Mouse (Mus musculus): ENCODE measurements around the gene Usp12. TPM values are rescaled to one million over a fixed set of nuclear protein-coding genes. Genes with fewer than 3 reads are reported as not detected.

The Usp12 gene
- 13.0 and 14.8 TPM in 2 replicates for polyA plus RNA-seq (2015; fragmentation: Nextera tagmentation; extraction: Ambion mirVana)

DNA sequence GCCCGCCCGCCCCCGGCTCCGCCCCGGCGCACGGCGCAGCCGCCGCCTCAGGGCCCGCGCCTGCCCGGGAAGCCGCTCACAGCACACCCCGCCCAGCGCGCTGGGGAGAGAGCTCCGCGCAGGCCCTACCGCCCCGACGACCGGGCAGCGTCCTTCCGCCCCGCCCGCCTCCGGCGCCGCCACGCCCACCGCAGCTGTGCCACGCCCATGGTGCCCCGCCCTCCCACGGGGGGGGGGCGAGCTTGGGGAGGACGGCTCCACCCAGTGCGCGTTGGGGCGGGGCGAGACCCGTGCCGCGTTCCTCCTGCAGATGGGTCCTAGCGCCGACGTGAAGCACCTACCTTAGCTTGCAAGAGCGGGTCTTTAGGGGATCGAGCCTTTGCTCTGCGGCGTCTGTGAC is at the start of gene Usp12:
Gene Usp12 (minus strand): TSS at position 154 of the 400 bp plus-strand sequence.
- Histone ChIP-seq H3K4me2 (ENCODE audit: low read length) (peak within 1 kb of the TSS; percentile 81), H3K9me3 (ENCODE audit: control insufficient read depth, low read length) (no peaks in the 10 kb centered on the region), H3K36me3 (ENCODE audit: control insufficient read depth, insufficient read depth, low read length) (no peaks in the 10 kb centered on the region), H3K9ac (ENCODE audit: low read depth, low read length) (peak within 1 kb of the TSS; percentile 98), H3K4me3 (ENCODE audit: low read length) (peak within 1 kb of the TSS; percentile 99), H3K27ac (ENCODE audit: low read depth, low read length) (peak within 1 kb of the TSS; percentile 88), H3K4me1 (ENCODE audit: control insufficient read depth, insufficient read depth, low read depth, low read length) (peaks cover 28% of the 10 kb centered on the region), H3K27me3 (replicated peaks; ENCODE audit: control insufficient read depth, insufficient read depth, low read length) (no peaks in the 10 kb centered on the region)
- peak; percentile 97 for ATAC-seq
- 0% methylated on average over 34 of the region's 51 CpGs for WGBS

DNA sequence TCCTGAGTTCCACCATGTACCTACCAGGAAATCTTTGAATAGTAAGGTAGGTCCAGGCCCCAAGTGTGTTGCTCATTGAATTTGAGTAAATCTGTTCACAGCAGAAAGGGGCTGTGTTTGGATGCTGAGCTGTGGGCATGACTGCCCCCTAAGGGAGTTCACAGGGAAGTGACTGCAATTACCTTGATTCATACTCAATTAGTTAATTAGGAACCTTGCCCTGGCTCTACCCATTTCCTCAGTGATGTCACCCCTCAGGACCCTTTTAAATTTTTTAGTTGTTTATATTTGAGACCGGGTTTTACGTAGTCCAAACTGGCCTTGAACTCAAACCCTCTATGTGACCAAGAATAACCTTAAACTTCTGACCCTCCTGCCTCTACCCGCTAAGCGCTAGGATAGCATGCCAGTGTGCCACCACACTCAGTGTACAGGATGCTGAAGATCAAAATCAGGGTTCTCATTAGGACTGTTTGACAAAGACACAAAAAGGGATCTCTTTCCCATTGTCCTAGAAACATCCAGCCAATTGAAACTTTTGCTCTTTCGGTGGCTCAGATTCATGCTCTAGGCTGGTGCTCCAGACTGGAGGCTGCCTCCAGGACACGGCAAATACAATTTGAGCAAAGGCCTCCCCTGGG is 49.6 kb upstream of the Usp12 start:
- Histone ChIP-seq H3K27me3 (replicated peaks; ENCODE audit: control insufficient read depth, insufficient read depth, low read length) (no peaks in the 10 kb centered on the region), H3K4me3 (ENCODE audit: low read length) (peak overlapping the region; percentile 76), H3K36me3 (ENCODE audit: control insufficient read depth, insufficient read depth, low read length) (no peaks in the 10 kb centered on the region), H3K9ac (ENCODE audit: low read depth, low read length) (peak overlapping the region; percentile 78), H3K9me3 (ENCODE audit: control insufficient read depth, low read length) (no peaks in the 10 kb centered on the region), H3K27ac (ENCODE audit: low read depth, low read length) (no peak overlapping the region), H3K4me1 (ENCODE audit: control insufficient read depth, insufficient read depth, low read depth, low read length) (peaks cover 8% of the 10 kb centered on the region), H3K4me2 (ENCODE audit: low read length) (peak overlapping the region; percentile 99)
- ATAC-seq: peak; percentile 59
- 11% methylated on average over 6 of the region's 6 CpGs for WGBS

DNA sequence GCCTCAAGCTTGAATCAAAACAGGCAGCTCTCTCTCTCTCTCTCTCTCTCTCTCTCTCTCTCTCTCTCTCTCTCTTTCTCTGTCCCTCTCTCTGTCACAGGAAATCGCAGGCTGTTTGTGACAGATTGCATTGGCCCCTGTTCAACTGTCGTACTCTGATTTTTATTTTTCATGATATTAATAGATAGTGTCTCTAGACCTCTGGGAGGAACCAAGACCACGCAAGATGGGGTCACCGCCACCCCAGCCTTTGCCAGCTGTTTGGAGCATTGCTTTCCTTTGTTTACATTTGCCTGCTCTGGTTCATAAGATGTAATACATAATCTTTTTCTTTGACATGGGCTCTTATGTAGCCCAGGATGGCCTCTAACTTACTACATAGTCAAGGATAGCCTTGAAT is 47.2 kb upstream of the Usp12 start:
- H3K4me2 ChIP-seq (ENCODE audit: low read length): no peak overlapping the region
- H3K9me3 ChIP-seq (ENCODE audit: control insufficient read depth, low read length): no peaks in the 10 kb centered on the region
- no peaks in the 10 kb centered on the region for H3K27me3 ChIP-seq (replicated peaks; ENCODE audit: control insufficient read depth, insufficient read depth, low read length)
- H3K9ac ChIP-seq (ENCODE audit: low read depth, low read length): no peak overlapping the region
- no peak overlapping the region for H3K27ac ChIP-seq (ENCODE audit: low read depth, low read length)
- H3K4me1 ChIP-seq (ENCODE audit: control insufficient read depth, insufficient read depth, low read depth, low read length): peaks cover 8% of the 10 kb centered on the region
- no peak for ATAC-seq
- H3K4me3 ChIP-seq (ENCODE audit: low read length): no peak overlapping the region
- WGBS: 92% methylated on average over 4 of the region's 4 CpGs
- peaks cover 11% of the 10 kb centered on the region for H3K36me3 ChIP-seq (ENCODE audit: control insufficient read depth, insufficient read depth, low read length)

DNA sequence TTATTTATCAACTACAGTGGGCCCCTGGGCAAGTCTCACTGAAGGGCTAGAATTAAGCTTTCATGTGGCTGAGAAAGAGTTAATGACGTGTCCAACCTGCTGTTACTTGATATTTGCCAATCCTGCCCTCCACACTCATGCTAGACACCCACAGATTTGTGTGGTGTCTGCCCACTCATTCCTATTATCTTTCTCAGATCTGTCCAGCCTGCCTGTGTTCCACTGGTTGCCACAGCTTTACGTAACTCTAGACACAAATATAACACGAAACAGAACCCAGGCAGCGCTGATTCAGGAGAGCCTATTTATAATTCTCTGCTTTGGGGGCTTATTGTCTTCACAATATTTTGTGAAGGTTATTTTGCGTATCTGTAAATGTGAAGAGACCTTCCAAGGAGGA is 46.5 kb upstream of the Usp12 start:
- H3K4me3 ChIP-seq (ENCODE audit: low read length): no peak overlapping the region
- no peak overlapping the region for H3K9ac ChIP-seq (ENCODE audit: low read depth, low read length)
- H3K27ac ChIP-seq (ENCODE audit: low read depth, low read length): no peak overlapping the region
- H3K9me3 ChIP-seq (ENCODE audit: control insufficient read depth, low read length): no peaks in the 10 kb centered on the region
- H3K27me3 ChIP-seq (replicated peaks; ENCODE audit: control insufficient read depth, insufficient read depth, low read length): no peaks in the 10 kb centered on the region
- ATAC-seq: no peak
- H3K36me3 ChIP-seq (ENCODE audit: control insufficient read depth, insufficient read depth, low read length): peaks cover 18% of the 10 kb centered on the region
- no peak overlapping the region for H3K4me2 ChIP-seq (ENCODE audit: low read length)
- WGBS: 88% methylated on average over 5 of the region's 5 CpGs
- peaks cover 8% of the 10 kb centered on the region for H3K4me1 ChIP-seq (ENCODE audit: control insufficient read depth, insufficient read depth, low read depth, low read length)

DNA sequence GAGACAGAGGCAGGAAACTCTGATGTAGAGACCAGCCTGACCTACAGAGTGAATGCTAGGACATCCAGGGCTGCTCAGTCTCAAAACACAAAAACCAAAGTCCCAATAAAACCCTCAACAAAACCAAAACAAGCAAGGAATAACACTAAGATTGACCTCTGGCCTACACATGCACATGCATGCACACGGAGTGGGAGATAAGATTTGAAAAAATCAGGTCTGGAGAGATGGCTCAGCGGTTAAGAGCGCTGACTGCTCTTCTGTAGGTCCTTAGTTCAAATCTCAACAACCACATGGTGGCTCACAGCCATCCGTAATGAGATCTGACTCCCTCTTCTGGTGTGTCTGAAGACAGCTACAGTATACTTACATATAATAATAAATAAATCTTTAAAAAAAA is 45.6 kb upstream of the Usp12 start:
- no peak overlapping the region for H3K27ac ChIP-seq (ENCODE audit: low read depth, low read length)
- H3K4me1 ChIP-seq (ENCODE audit: control insufficient read depth, insufficient read depth, low read depth, low read length): peaks cover 3% of the 10 kb centered on the region
- no peak overlapping the region for H3K9ac ChIP-seq (ENCODE audit: low read depth, low read length)
- H3K9me3 ChIP-seq (ENCODE audit: control insufficient read depth, low read length): no peaks in the 10 kb centered on the region
- H3K4me2 ChIP-seq (ENCODE audit: low read length): no peak overlapping the region
- no peaks in the 10 kb centered on the region for H3K27me3 ChIP-seq (replicated peaks; ENCODE audit: control insufficient read depth, insufficient read depth, low read length)
- ATAC-seq: no peak
- WGBS: 84% methylated on average over 4 of the region's 4 CpGs
- H3K36me3 ChIP-seq (ENCODE audit: control insufficient read depth, insufficient read depth, low read length): peaks cover 25% of the 10 kb centered on the region
- H3K4me3 ChIP-seq (ENCODE audit: low read length): no peak overlapping the region

DNA sequence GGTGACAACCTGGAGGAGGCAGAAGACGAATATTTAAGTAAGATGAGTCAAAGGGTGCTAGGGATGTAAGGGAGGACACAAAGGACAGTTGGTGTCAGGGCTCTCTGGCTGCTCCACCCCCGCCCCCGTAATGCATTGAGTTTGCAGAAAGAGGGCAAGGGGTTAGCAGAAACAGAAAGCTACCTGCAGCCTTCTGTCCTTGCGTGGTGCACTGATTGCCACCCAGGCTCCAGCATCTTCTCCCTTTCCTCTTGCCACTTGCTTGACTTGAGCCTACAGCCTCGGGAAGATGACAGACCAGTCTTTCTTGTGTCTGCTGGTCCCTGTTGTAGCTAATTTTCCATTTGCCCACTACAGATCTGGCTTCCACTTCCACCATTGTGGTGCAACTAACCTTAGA is 45.0 kb upstream of the Usp12 start:
- peaks cover 3% of the 10 kb centered on the region for H3K4me1 ChIP-seq (ENCODE audit: control insufficient read depth, insufficient read depth, low read depth, low read length)
- no peaks in the 10 kb centered on the region for H3K27me3 ChIP-seq (replicated peaks; ENCODE audit: control insufficient read depth, insufficient read depth, low read length)
- no peaks in the 10 kb centered on the region for H3K9me3 ChIP-seq (ENCODE audit: control insufficient read depth, low read length)
- H3K36me3 ChIP-seq (ENCODE audit: control insufficient read depth, insufficient read depth, low read length): peaks cover 31% of the 10 kb centered on the region
- no peak for ATAC-seq
- no peak overlapping the region for H3K4me3 ChIP-seq (ENCODE audit: low read length)
- 48% methylated on average over 5 of the region's 5 CpGs for WGBS
- H3K27ac ChIP-seq (ENCODE audit: low read depth, low read length): no peak overlapping the region
- H3K4me2 ChIP-seq (ENCODE audit: low read length): no peak overlapping the region
- no peak overlapping the region for H3K9ac ChIP-seq (ENCODE audit: low read depth, low read length)

DNA sequence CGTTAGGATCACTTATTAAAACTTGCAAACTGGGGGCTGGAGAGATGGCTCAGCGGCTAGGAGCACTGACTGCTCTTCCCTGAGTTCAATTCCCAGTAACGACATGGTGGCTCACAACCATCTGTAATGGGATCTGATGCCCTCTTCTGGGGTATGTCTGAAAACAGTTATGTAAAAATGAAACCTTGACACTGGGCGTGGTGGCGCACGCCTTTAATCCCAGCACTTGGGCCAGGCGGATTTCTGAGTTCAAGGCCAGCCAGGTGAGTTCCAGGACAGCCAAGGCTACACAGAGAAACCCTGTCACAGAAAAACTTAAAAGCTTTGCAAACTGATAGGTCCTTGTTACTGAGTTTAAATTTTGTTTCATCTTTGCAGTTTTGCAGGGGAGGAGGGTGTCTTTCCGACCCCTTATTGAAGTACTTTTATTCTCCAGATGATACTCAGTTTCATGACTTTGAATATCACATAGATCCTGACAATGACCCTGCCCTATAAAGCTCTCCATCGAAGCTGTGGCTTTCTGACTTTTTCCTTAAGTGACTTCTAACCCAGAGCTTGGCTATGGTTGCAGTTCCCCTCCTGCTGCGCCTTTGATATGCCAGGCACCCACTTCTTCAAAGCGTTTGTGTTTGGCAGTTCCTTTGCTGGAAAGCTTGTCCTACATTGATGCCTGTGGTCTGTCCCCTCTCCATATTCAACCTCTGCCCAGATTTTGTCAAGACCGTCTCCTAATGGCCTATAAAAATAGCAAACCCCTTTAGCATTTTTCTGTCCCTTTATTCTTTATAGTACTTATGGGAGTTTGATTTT is 44.2 kb upstream of the Usp12 start:
- H3K9ac ChIP-seq (ENCODE audit: low read depth, low read length): no peak overlapping the region
- peaks cover 33% of the 10 kb centered on the region for H3K36me3 ChIP-seq (ENCODE audit: control insufficient read depth, insufficient read depth, low read length)
- H3K4me2 ChIP-seq (ENCODE audit: low read length): no peak overlapping the region
- H3K9me3 ChIP-seq (ENCODE audit: control insufficient read depth, low read length): no peaks in the 10 kb centered on the region
- WGBS: 50% methylated on average over 12 of the region's 12 CpGs
- H3K4me3 ChIP-seq (ENCODE audit: low read length): no peak overlapping the region
- H3K27me3 ChIP-seq (replicated peaks; ENCODE audit: control insufficient read depth, insufficient read depth, low read length): no peaks in the 10 kb centered on the region
- no peak overlapping the region for H3K27ac ChIP-seq (ENCODE audit: low read depth, low read length)
- peaks cover 3% of the 10 kb centered on the region for H3K4me1 ChIP-seq (ENCODE audit: control insufficient read depth, insufficient read depth, low read depth, low read length)
- ATAC-seq: no peak

DNA sequence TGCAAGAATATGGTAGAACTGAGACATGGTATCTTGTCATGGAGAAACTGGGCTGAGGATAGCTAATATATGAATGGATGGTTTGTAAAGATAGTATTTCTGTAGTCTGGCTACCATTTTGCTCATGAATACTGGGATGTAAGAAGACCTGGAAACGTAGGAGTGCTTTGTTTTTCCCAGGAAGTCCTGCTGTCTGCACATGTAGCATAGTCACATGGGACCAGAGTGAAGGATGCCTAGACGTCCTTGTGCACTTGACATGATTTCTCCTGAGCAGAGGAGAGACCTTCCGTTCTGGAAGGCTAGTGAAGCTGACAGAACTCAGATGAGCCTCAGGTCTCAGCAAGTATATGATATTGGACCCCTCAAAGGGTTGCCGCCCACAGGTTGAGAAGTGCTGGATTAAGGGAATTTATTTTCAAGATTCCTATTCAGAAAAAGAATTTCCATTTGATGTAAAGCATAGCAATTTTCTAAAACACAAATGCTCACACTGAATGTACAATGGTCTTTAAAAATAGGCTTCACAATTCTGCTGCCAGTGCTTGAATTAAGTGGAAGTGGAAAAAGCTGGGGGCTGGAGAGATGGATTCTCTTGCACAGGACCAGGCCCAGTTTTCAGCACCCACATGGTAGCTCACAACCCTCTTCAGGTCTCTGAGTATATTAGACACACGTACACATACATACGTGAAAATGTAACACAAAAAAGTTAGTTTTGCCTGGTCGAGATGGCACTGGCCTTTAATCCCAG is 43.3 kb upstream of the Usp12 start:
- no peak overlapping the region for H3K27ac ChIP-seq (ENCODE audit: low read depth, low read length)

DNA sequence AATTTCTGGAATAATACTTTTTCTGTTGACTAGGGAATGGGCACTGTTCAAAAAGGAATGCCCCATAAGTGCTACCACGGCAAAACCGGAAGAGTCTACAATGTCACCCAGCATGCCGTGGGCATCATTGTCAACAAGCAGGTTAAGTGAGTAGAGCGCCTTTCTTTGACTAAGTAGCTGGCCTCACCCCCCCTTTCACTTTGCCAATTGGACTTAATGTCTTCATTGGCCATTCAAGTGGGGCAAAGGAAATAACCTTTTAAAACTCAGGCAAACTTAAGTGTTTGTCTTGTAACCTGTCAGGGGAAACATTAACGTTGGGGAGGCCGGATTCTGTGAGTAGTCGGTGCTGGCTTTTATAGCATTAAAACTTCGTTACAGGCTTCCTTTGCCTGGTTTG is 40.2 kb upstream of the Usp12 start:
- ATAC-seq: no peak
- Histone ChIP-seq H3K9me3 (ENCODE audit: control insufficient read depth, low read length) (no peaks in the 10 kb centered on the region), H3K4me1 (ENCODE audit: control insufficient read depth, insufficient read depth, low read depth, low read length) (peaks cover 13% of the 10 kb centered on the region), H3K27ac (ENCODE audit: low read depth, low read length) (no peak overlapping the region), H3K4me2 (ENCODE audit: low read length) (no peak overlapping the region), H3K36me3 (ENCODE audit: control insufficient read depth, insufficient read depth, low read length) (peaks cover 33% of the 10 kb centered on the region), H3K4me3 (ENCODE audit: low read length) (no peak overlapping the region), H3K9ac (ENCODE audit: low read depth, low read length) (no peak overlapping the region), H3K27me3 (replicated peaks; ENCODE audit: control insufficient read depth, insufficient read depth, low read length) (no peaks in the 10 kb centered on the region)
- WGBS: 86% methylated on average over 8 of the region's 8 CpGs

More for the DNA sequence above, 43.3 kb upstream of the Usp12 start:
- no peak for ATAC-seq
- 63% methylated on average over 7 of the region's 7 CpGs for WGBS
- no peaks in the 10 kb centered on the region for H3K9me3 ChIP-seq (ENCODE audit: control insufficient read depth, low read length)
- peaks cover 33% of the 10 kb centered on the region for H3K36me3 ChIP-seq (ENCODE audit: control insufficient read depth, insufficient read depth, low read length)
- H3K4me2 ChIP-seq (ENCODE audit: low read length): no peak overlapping the region
- no peak overlapping the region for H3K9ac ChIP-seq (ENCODE audit: low read depth, low read length)
- H3K4me3 ChIP-seq (ENCODE audit: low read length): no peak overlapping the region
- H3K4me1 ChIP-seq (ENCODE audit: control insufficient read depth, insufficient read depth, low read depth, low read length): peaks cover 8% of the 10 kb centered on the region
- no peaks in the 10 kb centered on the region for H3K27me3 ChIP-seq (replicated peaks; ENCODE audit: control insufficient read depth, insufficient read depth, low read length)
